Comparison of ENCODE assay signal across 10 mouse cellular contexts in the genomic region with DNA sequence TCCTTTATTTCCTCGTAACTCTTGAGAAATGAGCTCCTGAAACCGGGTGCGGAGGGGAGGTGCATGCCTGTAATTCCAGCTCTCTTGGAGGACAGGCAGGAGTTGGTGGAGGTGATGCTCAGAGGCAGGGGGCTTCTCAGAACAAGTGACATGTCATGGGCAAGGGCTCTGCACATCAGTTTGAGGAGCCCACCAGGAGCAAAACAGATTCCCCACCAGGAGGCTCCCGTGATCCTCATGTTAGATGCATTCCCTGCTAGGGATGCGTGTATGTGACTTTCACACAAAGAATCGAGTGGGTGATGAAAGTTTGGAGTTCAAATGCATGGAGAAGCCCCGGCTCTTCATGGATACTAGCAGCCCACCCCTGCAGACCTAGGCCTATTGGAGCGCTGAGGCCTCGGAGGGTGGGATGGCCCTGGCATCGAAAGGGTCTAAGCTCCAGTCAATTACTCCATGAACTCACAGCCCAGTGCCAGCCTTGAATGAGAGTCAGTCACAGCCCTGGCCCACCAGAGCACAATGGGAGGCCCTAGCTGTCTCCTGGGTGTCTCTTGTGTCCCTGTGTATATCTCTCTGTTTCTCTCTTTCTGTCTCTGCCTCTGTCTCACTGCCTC.
A peak's percentile ranks its signal among the peaks of the same experiment; 100 is the strongest.
DNase-seq lines count a peak whose midpoint lies in the region; ATAC-seq and TF ChIP-seq lines count a peak whose summit lies in the region.
"Had no signal": no experiment of that assay in that cellular context is flagged by ENCODE, and none has a peak within 500 bp of the region (broad histone marks: within the 10 kb centered on the region; RNA-seq: fewer than 3 reads in every experiment).

No protein-coding gene starts in this region.

- 0 out of 2 replicates have a peak, but pooled peaks cover 3% of the 10 kb centered on the region for H3K27me3 ChIP-seq in lung, embryonic 14.5 days (ENCODE audit: insufficient read depth, low read length)
- no peaks in the 10 kb centered on the region for H3K27me3 ChIP-seq in lung, postnatal 0 days (replicated peaks; ENCODE audit: insufficient read depth, low read length)
- H3K27me3 ChIP-seq in forebrain, embryonic 10.5 days (ENCODE audit: poor library complexity, severe bottlenecking): peaks cover 39% of the 10 kb centered on the region
- no peaks in the 10 kb centered on the region for H3K27me3 ChIP-seq in intestine, embryonic 15.5 days (replicated peaks)

- H3K9ac ChIP-seq in lung, embryonic 14.5 days: no peak overlapping the region
- no peak overlapping the region for H3K9ac ChIP-seq in lung, postnatal 0 days (replicated peaks; ENCODE audit: low read depth)
- no peak overlapping the region for H3K9ac ChIP-seq in intestine, embryonic 15.5 days
- H3K9ac ChIP-seq: limb, embryonic 13.5 days had no signal

- H3K9me3 ChIP-seq in lung, embryonic 14.5 days (ENCODE audit: low read depth, low read length): no peaks in the 10 kb centered on the region
- no peaks in the 10 kb centered on the region for H3K9me3 ChIP-seq in lung, postnatal 0 days (ENCODE audit: low read length)
- no peaks in the 10 kb centered on the region for H3K9me3 ChIP-seq in forebrain, embryonic 10.5 days
- H3K9me3 ChIP-seq in intestine, embryonic 15.5 days: no peaks in the 10 kb centered on the region
- H3K9me3 ChIP-seq: limb, embryonic 13.5 days had no signal

- 0 out of 2 replicates have a peak, but pooled peaks have one; percentile 8 for TF ChIP-seq CTCF in lung, embryonic 14.5 days (IDR thresholded peaks at IDR 0.05; ENCODE audit: low read depth)
- no peak for TF ChIP-seq CTCF in lung, postnatal 0 days (IDR thresholded peaks at IDR 0.05)

- H3K4me1 ChIP-seq in lung, embryonic 14.5 days (ENCODE audit: insufficient read depth): no peaks in the 10 kb centered on the region
- no peaks in the 10 kb centered on the region for H3K4me1 ChIP-seq in lung, postnatal 0 days (ENCODE audit: insufficient read depth, low read depth, low read length)
- H3K4me1 ChIP-seq in forebrain, embryonic 10.5 days: peaks cover 38% of the 10 kb centered on the region
- peaks cover 8% of the 10 kb centered on the region; the same call in 1 of the 2 replicates for H3K4me1 ChIP-seq in intestine, embryonic 15.5 days (replicated peaks)
- H3K4me1 ChIP-seq: limb, embryonic 13.5 days had no signal

- H3K27ac ChIP-seq in lung, embryonic 14.5 days (ENCODE audit: low read depth): no peak overlapping the region
- no peak overlapping the region for H3K27ac ChIP-seq in lung, postnatal 0 days (ENCODE audit: low read length)
- H3K27ac ChIP-seq in forebrain, embryonic 10.5 days: peak overlapping the region; percentile 76
- no peak overlapping the region for H3K27ac ChIP-seq in intestine, embryonic 15.5 days
- H3K27ac ChIP-seq: gastrocnemius, adult 2 months; limb, embryonic 13.5 days had no signal

- H3K4me3 ChIP-seq in lung, embryonic 14.5 days (ENCODE audit: low read depth, low read length): no peak overlapping the region
- no peak overlapping the region for H3K4me3 ChIP-seq in lung, postnatal 0 days (ENCODE audit: low read depth, low read length)
- H3K4me3 ChIP-seq in forebrain, embryonic 10.5 days: peak overlapping the region; percentile 40
- H3K4me3 ChIP-seq in intestine, embryonic 15.5 days (replicated peaks): no peak overlapping the region
- H3K4me3 ChIP-seq: gastrocnemius, adult 2 months; limb, embryonic 13.5 days had no signal

- WGBS in lung, embryonic 14.5 days: 39% methylated on average over 10 of the region's 10 CpGs
- WGBS in lung, postnatal 0 days: 40% methylated on average over 10 of the region's 10 CpGs
- 23% methylated on average over 10 of the region's 10 CpGs for WGBS in forebrain, embryonic 10.5 days
- WGBS in intestine, embryonic 15.5 days: 40% methylated on average over 10 of the region's 10 CpGs

- peak overlapping the region; percentile 38 for H3K4me2 ChIP-seq in lung, embryonic 14.5 days
- no peak overlapping the region for H3K4me2 ChIP-seq in lung, postnatal 0 days (replicated peaks; ENCODE audit: low read depth, low read length)
- H3K4me2 ChIP-seq in intestine, embryonic 15.5 days (replicated peaks): 0 out of 2 replicates have a peak overlapping the region, but pooled peaks have one; percentile 38
- H3K4me2 ChIP-seq: limb, embryonic 13.5 days had no signal

- peak; percentile 28 for DNase-seq in lung, embryonic 14.5 days
- no peak for DNase-seq in lung, postnatal 0 days (ENCODE audit: low spot score)
- DNase-seq in forebrain, embryonic 10.5 days (ENCODE audit: extremely low spot score, low spot score): peak; percentile 31
- peak; percentile 75 for DNase-seq in retina, postnatal 1 day
- DNase-seq in heart, postnatal 4 days: no peak
- no peak for DNase-seq in cerebellum, postnatal 36 days
- no peak for DNase-seq in adrenal gland, postnatal 10 days
- DNase-seq: gastrocnemius, adult 2 months had no signal

- no peaks in the 10 kb centered on the region for H3K36me3 ChIP-seq in lung, embryonic 14.5 days (ENCODE audit: insufficient read depth)
- no peaks in the 10 kb centered on the region for H3K36me3 ChIP-seq in lung, postnatal 0 days (ENCODE audit: insufficient read depth, low read length)
- H3K36me3 ChIP-seq in forebrain, embryonic 10.5 days (replicated peaks): no peaks in the 10 kb centered on the region
- H3K36me3 ChIP-seq in intestine, embryonic 15.5 days: no peaks in the 10 kb centered on the region
- H3K36me3 ChIP-seq: limb, embryonic 13.5 days had no signal

- TF ChIP-seq EP300 in lung, postnatal 0 days (IDR thresholded peaks at IDR 0.05): no peak

- no peak for ATAC-seq in lung, embryonic 14.5 days (ENCODE audit: insufficient read depth)
- no peak for ATAC-seq in lung, postnatal 0 days
- ATAC-seq in intestine, embryonic 15.5 days: no peak

Comparison
In these comparisons a context has a peak if more than half of its experiments do, and no peak if none do; other contexts are left out.
1. DNase-seq: peak in lung, embryonic 14.5 days (single experiment), forebrain, embryonic 10.5 days (single experiment) and retina, postnatal 1 day (single experiment); none in lung, postnatal 0 days (single experiment), heart, postnatal 4 days (single experiment), cerebellum, postnatal 36 days (0 of 2) and adrenal gland, postnatal 10 days (single experiment).